Mouse (Mus musculus): ENCODE data around the gene Hipk2. TPM values are rescaled to one million over a fixed set of nuclear protein-coding genes. Genes with fewer than 3 reads are reported as not detected.

Gene Hipk2
- polyA plus RNA-seq, 1 experiment from 2014 or later: 9.4 TPM

DNA sequence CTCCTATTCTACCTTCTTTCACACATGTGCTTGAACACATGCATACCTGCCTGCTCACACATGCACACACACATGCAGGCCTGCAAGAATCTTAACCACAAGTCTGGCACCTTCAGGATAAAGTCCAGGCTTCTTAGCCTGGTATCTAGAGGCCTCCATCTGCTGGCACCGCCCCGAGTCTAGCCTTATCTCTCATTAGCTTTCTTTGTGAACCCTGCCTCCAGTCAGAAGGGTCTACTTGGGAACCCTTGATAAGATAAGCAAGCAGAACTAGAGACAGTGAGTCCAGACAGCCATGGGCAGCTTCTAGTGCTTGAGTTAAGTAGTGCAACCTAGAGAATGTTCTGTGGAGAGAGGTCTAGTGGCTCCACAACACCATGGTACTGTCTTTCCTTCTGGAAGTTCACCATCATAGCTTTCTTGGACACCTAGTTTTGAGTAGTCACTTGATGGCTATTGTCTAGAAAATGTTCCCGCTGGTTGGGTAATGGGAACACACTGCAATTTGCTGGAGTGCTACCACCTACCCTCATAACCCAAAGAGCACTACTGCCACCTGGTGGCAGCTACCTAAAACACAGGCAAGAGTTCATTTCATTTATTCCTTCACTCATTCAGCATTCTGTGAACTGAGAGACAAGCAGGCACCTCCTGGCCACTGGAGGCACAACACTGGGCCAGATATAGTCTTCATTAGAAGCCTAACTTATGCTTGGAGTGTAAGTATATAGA lies 35.0 kb upstream of the Hipk2 start:
- H3K27ac ChIP-seq (ENCODE audit: low read length): no peak overlapping the region
- no peak overlapping the region for H3K9ac ChIP-seq (ENCODE audit: low read length)
- 0 out of 2 replicates have a peak, but pooled peaks have one; percentile 23 for ATAC-seq (replicated peaks; ENCODE audit: extremely low read depth, insufficient read depth, low FRiP score)
- H3K4me2 ChIP-seq (ENCODE audit: low read depth, low read length): no peak overlapping the region
- no peaks in the 10 kb centered on the region for H3K9me3 ChIP-seq (replicated peaks; ENCODE audit: control insufficient read depth, low read length)
- no peaks in the 10 kb centered on the region; the same call in 1 of the 2 replicates for H3K4me1 ChIP-seq (ENCODE audit: control insufficient read depth, insufficient read depth, low read length)
- no peak overlapping the region for H3K4me3 ChIP-seq (ENCODE audit: low read length)
- 27% methylated on average over 3 of the region's 3 CpGs for WGBS
- H3K27me3 ChIP-seq (ENCODE audit: control insufficient read depth, insufficient read depth, low read length): no peaks in the 10 kb centered on the region
- H3K36me3 ChIP-seq (ENCODE audit: control insufficient read depth, insufficient read depth): no peaks in the 10 kb centered on the region

DNA sequence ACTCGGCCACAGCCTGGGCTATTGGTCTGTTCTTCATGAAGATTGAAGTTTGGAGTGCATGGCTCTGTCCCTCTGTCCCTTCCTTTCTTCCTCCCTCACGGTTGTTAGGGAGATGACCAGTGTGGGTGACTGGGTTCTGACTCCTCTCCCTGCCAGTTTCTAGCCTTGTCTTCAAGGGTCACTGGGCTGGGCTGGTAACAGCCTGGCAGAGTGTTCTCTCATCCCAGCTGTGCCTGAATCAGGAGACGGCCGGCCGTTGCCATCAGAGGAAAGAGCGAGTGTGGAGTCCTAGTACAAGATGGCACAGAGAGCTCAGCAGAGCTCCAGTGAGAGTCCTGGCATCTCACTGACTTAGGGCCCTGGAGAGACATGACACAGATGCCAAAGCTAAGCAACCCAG lies 32.4 kb upstream of the Hipk2 start:
- ATAC-seq (replicated peaks; ENCODE audit: extremely low read depth, insufficient read depth, low FRiP score): no peak
- no peak overlapping the region for H3K27ac ChIP-seq (ENCODE audit: low read length)
- WGBS: 81% methylated on average over 6 of the region's 6 CpGs

DNA sequence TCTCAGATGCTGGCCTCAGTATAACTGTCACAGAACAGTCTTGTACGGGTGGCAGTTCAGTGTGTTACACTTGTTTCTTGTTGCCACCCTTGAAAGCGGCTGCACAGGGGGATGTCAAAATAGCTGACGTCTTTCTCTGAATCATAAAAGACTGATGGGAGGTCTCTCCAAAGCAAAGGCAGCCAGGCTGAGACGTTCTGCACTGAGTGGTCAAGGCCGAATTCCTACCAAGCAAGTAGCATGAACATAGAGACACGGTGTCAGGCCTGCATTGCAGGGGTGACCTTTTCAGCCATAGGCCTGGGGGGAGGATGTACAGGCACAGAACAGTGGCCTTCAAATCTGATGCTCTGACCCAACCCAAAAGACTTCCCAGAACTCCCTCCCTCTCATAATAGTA lies 30.0 kb upstream of the Hipk2 start:
- H3K9me3 ChIP-seq (replicated peaks; ENCODE audit: control insufficient read depth, low read length): no peaks in the 10 kb centered on the region
- no peak overlapping the region for H3K4me3 ChIP-seq (ENCODE audit: low read length)
- H3K27ac ChIP-seq (ENCODE audit: low read length): no peak overlapping the region
- H3K9ac ChIP-seq (ENCODE audit: low read length): no peak overlapping the region
- H3K36me3 ChIP-seq (ENCODE audit: control insufficient read depth, insufficient read depth): no peaks in the 10 kb centered on the region
- 81% methylated on average over 6 of the region's 6 CpGs for WGBS
- ATAC-seq (replicated peaks; ENCODE audit: extremely low read depth, insufficient read depth, low FRiP score): no peak
- H3K4me2 ChIP-seq (ENCODE audit: low read depth, low read length): no peak overlapping the region
- H3K27me3 ChIP-seq (ENCODE audit: control insufficient read depth, insufficient read depth, low read length): no peaks in the 10 kb centered on the region
- H3K4me1 ChIP-seq (ENCODE audit: control insufficient read depth, insufficient read depth, low read length): no peaks in the 10 kb centered on the region; the same call in 1 of the 2 replicates

More for the DNA sequence above, 32.4 kb upstream of the Hipk2 start:
- Histone ChIP-seq H3K9ac (ENCODE audit: low read length) (no peak overlapping the region), H3K4me2 (ENCODE audit: low read depth, low read length) (no peak overlapping the region), H3K4me1 (ENCODE audit: control insufficient read depth, insufficient read depth, low read length) (no peaks in the 10 kb centered on the region; the same call in 1 of the 2 replicates), H3K4me3 (ENCODE audit: low read length) (no peak overlapping the region), H3K9me3 (replicated peaks; ENCODE audit: control insufficient read depth, low read length) (no peaks in the 10 kb centered on the region), H3K36me3 (ENCODE audit: control insufficient read depth, insufficient read depth) (no peaks in the 10 kb centered on the region), H3K27me3 (ENCODE audit: control insufficient read depth, insufficient read depth, low read length) (no peaks in the 10 kb centered on the region)

DNA sequence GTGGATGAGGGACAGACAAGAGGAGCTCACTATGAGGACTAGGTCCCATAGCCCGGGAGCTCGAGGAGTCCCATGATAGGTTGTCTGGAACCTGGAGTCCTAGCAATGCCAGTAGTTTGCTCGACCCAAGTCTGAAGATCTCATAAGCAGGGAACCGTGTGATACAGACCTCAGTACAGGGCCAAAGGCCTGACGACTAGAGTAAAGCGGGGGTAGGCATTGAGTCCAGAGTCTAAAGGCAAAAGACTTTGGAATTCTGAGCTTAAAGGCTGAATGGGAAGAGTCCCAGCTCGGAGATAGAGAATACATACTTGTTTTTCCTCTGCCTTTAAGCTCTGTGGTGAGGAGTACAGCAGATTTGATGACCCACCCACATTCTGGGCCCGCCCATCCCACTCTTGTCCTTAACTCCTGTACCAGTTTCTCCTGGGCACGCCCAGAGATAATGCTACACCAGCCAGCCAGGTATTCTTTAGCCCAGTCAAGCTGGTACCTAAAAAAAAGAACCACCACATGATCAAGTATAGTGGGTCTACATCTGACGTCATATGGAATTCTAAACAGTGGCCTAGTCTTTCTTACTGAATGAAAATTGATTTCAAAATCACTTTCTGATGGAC lies 27.0 kb upstream of the Hipk2 start:
- 0 out of 2 replicates have a peak, but pooled peaks cover 2% of the 10 kb centered on the region for H3K4me1 ChIP-seq (ENCODE audit: control insufficient read depth, insufficient read depth, low read length)
- no peaks in the 10 kb centered on the region for H3K9me3 ChIP-seq (replicated peaks; ENCODE audit: control insufficient read depth, low read length)
- H3K27me3 ChIP-seq (ENCODE audit: control insufficient read depth, insufficient read depth, low read length): no peaks in the 10 kb centered on the region
- no peaks in the 10 kb centered on the region for H3K36me3 ChIP-seq (ENCODE audit: control insufficient read depth, insufficient read depth)
- no peak overlapping the region for H3K4me3 ChIP-seq (ENCODE audit: low read length)
- H3K4me2 ChIP-seq (ENCODE audit: low read depth, low read length): no peak overlapping the region
- no peak overlapping the region for H3K9ac ChIP-seq (ENCODE audit: low read length)
- WGBS: 83% methylated on average over 10 of the region's 10 CpGs
- no peak for ATAC-seq (replicated peaks; ENCODE audit: extremely low read depth, insufficient read depth, low FRiP score)
- no peak overlapping the region for H3K27ac ChIP-seq (ENCODE audit: low read length)

DNA sequence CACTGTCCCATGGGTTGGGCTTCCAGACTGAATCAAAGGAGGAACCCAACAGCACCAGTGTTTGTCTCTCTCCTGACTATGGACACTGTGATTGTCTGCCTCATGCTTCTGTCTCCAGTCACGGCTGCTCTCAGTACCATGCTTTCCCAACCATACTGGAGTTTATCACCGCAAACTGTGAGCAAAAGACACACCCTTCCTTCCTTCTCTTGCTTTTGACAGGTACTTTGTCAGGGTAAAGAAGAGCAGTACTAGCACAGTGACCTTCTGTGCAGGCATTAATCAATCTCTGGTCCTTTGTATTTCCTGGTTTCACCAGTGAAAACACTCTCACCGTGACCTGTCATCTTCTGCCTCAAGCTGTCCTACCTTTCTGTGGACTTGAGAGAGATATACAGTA lies 25.7 kb upstream of the Hipk2 start:
- 55% methylated on average over 3 of the region's 3 CpGs for WGBS
- Histone ChIP-seq H3K4me1 (ENCODE audit: control insufficient read depth, insufficient read depth, low read length) (0 out of 2 replicates have a peak, but pooled peaks cover 2% of the 10 kb centered on the region), H3K36me3 (ENCODE audit: control insufficient read depth, insufficient read depth) (no peaks in the 10 kb centered on the region), H3K27ac (ENCODE audit: low read length) (no peak overlapping the region), H3K27me3 (ENCODE audit: control insufficient read depth, insufficient read depth, low read length) (no peaks in the 10 kb centered on the region), H3K4me2 (ENCODE audit: low read depth, low read length) (no peak overlapping the region), H3K9me3 (replicated peaks; ENCODE audit: control insufficient read depth, low read length) (no peaks in the 10 kb centered on the region), H3K9ac (ENCODE audit: low read length) (no peak overlapping the region), H3K4me3 (ENCODE audit: low read length) (no peak overlapping the region)
- no peak for ATAC-seq (replicated peaks; ENCODE audit: extremely low read depth, insufficient read depth, low FRiP score)

DNA sequence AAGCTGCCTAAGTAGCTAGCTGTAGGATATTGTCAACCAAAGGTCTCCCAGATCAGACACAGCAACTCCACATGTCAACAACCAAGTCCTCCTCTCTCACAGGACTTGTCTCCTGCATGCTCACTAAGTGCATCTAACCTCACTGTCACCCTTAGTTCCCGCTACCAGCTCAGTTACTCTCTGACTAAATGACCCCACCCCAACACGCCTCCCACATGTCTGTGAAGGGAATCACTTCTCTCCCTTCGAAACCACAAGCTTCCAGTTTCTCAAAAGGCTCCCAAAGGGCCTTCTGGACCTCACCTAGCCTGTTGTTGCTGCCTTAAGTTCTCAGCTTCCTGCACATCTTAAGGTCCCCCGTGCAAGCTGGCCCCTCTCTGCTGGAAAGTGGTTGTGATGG lies 25.2 kb upstream of the Hipk2 start:
- ATAC-seq (replicated peaks; ENCODE audit: extremely low read depth, insufficient read depth, low FRiP score): no peak
- WGBS: 87% methylated on average over 4 of the region's 4 CpGs
- no peak overlapping the region for H3K4me2 ChIP-seq (ENCODE audit: low read depth, low read length)
- H3K27me3 ChIP-seq (ENCODE audit: control insufficient read depth, insufficient read depth, low read length): no peaks in the 10 kb centered on the region
- 0 out of 2 replicates have a peak, but pooled peaks cover 2% of the 10 kb centered on the region for H3K4me1 ChIP-seq (ENCODE audit: control insufficient read depth, insufficient read depth, low read length)
- no peak overlapping the region for H3K27ac ChIP-seq (ENCODE audit: low read length)
- H3K4me3 ChIP-seq (ENCODE audit: low read length): no peak overlapping the region
- no peaks in the 10 kb centered on the region for H3K9me3 ChIP-seq (replicated peaks; ENCODE audit: control insufficient read depth, low read length)
- no peak overlapping the region for H3K9ac ChIP-seq (ENCODE audit: low read length)
- no peaks in the 10 kb centered on the region for H3K36me3 ChIP-seq (ENCODE audit: control insufficient read depth, insufficient read depth)

DNA sequence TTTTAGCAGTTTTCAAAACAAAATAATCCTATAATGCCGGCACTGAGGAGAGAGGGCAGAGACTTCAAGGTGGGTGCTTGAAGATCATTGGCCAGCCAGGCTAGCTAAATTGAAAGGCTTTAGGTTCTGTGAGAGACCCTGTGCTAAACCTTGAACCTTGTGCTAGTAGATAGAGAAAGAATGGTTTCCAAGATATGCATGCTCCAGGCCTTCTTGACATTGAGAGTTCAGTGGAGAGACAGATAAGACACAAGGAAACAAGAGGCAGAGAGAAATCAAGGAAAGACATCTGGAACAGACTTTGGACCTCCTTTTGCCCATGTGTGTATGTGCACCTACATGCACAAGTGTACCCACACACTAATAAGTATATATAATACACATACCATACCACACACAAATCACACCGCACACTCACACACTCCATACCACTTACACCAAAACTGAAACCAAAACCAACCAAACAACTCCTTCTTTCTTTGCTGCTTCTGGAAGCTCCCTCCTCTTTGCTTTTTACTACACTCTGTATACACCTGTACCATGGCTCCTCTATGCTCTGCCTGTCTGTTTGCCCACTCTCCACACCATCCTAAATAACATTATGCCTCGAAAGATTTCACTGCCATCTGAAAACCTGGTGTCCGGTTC lies 24.6 kb upstream of the Hipk2 start:
- H3K27ac ChIP-seq (ENCODE audit: low read length): no peak overlapping the region
- WGBS: 75% methylated on average over 4 of the region's 4 CpGs
- H3K4me2 ChIP-seq (ENCODE audit: low read depth, low read length): no peak overlapping the region
- no peaks in the 10 kb centered on the region for H3K9me3 ChIP-seq (replicated peaks; ENCODE audit: control insufficient read depth, low read length)
- H3K4me1 ChIP-seq (ENCODE audit: control insufficient read depth, insufficient read depth, low read length): 0 out of 2 replicates have a peak, but pooled peaks cover 2% of the 10 kb centered on the region
- H3K9ac ChIP-seq (ENCODE audit: low read length): no peak overlapping the region
- no peaks in the 10 kb centered on the region for H3K36me3 ChIP-seq (ENCODE audit: control insufficient read depth, insufficient read depth)
- no peak for ATAC-seq (replicated peaks; ENCODE audit: extremely low read depth, insufficient read depth, low FRiP score)
- H3K4me3 ChIP-seq (ENCODE audit: low read length): no peak overlapping the region
- no peaks in the 10 kb centered on the region for H3K27me3 ChIP-seq (ENCODE audit: control insufficient read depth, insufficient read depth, low read length)

DNA sequence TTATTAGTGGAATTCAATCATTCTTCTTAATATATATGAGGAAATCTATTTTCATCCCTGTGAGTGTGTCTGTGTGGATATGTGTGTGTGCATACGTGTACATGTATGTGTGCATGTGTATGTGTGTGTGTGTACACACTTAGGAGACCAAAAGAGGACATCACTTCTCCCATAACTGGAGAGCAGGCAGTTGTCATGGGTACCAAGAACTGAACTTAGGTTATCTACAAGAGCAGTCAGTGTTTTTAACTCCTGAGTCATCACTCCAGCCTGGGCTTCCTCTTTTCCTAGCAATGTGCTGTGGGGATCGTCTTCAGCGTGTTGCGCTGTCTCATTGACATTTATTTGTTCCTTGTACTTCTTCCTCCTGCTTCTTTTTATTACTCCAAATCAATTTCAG lies 24.1 kb upstream of the Hipk2 start:
- Histone ChIP-seq H3K27ac (ENCODE audit: low read length) (no peak overlapping the region), H3K27me3 (ENCODE audit: control insufficient read depth, insufficient read depth, low read length) (no peaks in the 10 kb centered on the region), H3K4me1 (ENCODE audit: control insufficient read depth, insufficient read depth, low read length) (0 out of 2 replicates have a peak, but pooled peaks cover 2% of the 10 kb centered on the region), H3K36me3 (ENCODE audit: control insufficient read depth, insufficient read depth) (no peaks in the 10 kb centered on the region), H3K9me3 (replicated peaks; ENCODE audit: control insufficient read depth, low read length) (no peaks in the 10 kb centered on the region), H3K4me3 (ENCODE audit: low read length) (no peak overlapping the region), H3K4me2 (ENCODE audit: low read depth, low read length) (no peak overlapping the region), H3K9ac (ENCODE audit: low read length) (no peak overlapping the region)
- WGBS: 73% methylated on average over 4 of the region's 4 CpGs
- no peak for ATAC-seq (replicated peaks; ENCODE audit: extremely low read depth, insufficient read depth, low FRiP score)

DNA sequence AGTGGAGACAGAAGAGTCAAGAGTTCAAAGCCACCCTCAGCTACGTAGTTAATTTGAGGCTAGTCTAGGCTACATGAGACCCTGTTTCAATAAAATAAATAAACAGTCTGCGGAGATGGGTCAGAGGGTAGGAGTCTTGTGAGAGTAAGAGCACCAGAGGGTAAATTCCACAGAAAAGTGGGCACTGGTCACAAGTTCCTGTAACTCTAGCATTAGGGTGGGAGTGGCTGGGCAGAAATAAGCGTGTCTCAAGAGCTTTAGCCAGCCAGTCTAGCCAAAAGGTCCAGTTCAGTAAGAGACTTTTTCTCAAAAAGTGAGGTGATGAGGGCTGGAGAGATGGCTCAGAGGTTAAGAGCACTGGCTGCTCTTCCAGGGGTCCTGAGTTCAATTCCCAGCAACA lies 17.6 kb upstream of the Hipk2 start:
- Histone ChIP-seq H3K4me1 (ENCODE audit: control insufficient read depth, insufficient read depth, low read length) (no peaks in the 10 kb centered on the region), H3K4me2 (ENCODE audit: low read depth, low read length) (no peak overlapping the region), H3K9me3 (replicated peaks; ENCODE audit: control insufficient read depth, low read length) (no peaks in the 10 kb centered on the region), H3K9ac (ENCODE audit: low read length) (no peak overlapping the region), H3K27me3 (ENCODE audit: control insufficient read depth, insufficient read depth, low read length) (no peaks in the 10 kb centered on the region), H3K4me3 (ENCODE audit: low read length) (no peak overlapping the region), H3K27ac (ENCODE audit: low read length) (no peak overlapping the region), H3K36me3 (ENCODE audit: control insufficient read depth, insufficient read depth) (no peaks in the 10 kb centered on the region)
- ATAC-seq (replicated peaks; ENCODE audit: extremely low read depth, insufficient read depth, low FRiP score): no peak
- 75% methylated on average over 3 of the region's 3 CpGs for WGBS
